Mouse (Mus musculus): ENCODE measurements around the gene Nhlrc3. TPM values are rescaled to one million over a fixed set of nuclear protein-coding genes. Genes with fewer than 3 reads are reported as not detected.

Gene Nhlrc3
- total RNA-seq (2021), result 1 to 10 TPM; 6.7 to 9.0 TPM

GRCm38 (mm10) chr3:53463046-53463764 is at the start of gene Nhlrc3, which contains the start of gene Proser1:
Nhlrc3 (minus strand) TSS chr3:53463332.
Proser1 (plus strand) TSS chr3:53463666.
- peak; percentile 93 to 98 for DNase-seq (ENCODE audit: extremely low spot score in 1 of 2, low spot score in 1 of 2)

DNA sequence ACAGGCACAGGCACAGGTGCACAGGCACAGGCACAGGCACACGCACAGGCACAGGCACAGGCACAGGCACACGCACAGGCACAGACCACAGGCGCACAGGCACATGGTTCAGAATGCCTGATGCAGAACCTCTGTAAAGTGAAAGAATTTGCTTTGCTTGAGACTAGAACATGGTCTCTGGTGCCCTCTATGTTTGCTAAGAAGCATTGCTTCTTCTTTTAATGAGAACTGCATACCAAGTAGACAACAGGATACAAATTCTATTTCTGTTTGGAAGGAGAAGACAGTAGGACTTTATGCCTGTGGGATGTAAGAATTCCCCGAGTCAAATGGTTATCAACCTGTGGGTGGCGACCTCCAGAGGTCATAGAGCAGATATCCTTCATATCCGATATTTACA is 39.3 kb upstream of the Nhlrc3 start:
- no peak for DNase-seq (ENCODE audit: extremely low spot score in 1 of 2, low spot score in 1 of 2)

- DNase-seq (ENCODE audit: extremely low spot score in 1 of 2, low spot score in 1 of 2), result no peak
Observed at GRCm38 (mm10) chr3:53498351-53498905, 35.3 kb upstream of the Nhlrc3 start.

DNA sequence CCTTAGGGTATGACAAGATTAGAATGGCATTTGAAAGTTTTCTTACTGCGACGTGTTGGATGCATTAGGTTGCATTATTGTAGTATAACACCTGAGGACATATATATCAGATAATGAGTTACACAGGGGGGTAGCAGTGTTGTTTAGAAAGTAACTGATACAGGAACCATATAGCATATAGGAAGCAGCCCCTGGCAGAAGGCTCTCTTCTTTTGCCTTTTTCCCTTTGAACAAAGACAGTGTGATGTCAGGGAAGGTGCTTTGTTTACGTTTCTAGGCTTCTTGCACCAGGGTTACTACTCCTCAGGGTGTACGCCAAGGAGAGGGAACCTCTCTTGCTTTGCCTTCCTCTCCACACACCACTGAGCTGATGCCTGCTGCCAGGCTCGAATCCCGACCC is 25.2 kb upstream of the Nhlrc3 start, which contains the start of gene Stoml3:
Gene Stoml3 (plus strand): TSS at position 301 of the 400 bp plus-strand sequence.
- DNase-seq (ENCODE audit: extremely low spot score in 1 of 2, low spot score in 1 of 2), result no peak

- no peak for DNase-seq (ENCODE audit: extremely low spot score in 1 of 2, low spot score in 1 of 2)
Observed at GRCm38 (mm10) chr3:53486996-53487576, 24.0 kb upstream of the Nhlrc3 start.

DNA sequence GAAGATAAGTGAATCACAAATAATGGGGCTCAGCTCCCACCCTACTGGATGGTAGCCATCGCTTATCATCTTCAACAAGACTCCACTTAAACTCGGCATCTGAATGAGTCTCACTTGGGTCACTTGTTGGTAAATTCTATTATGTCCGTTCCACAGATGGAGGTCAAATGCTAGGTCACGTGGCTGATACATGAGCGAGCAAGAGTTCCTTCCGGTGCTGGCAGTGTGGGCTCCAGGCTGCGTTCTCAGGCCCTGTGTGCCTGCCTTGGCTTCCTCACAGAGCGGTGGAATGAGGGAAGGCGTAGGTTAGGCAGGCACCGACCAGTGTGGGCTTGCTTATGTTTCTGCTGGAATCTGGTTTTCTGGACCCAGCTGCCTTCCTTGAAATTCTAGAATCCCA is 23.4 kb upstream of the Nhlrc3 start:
- no peak for DNase-seq (ENCODE audit: extremely low spot score in 1 of 2, low spot score in 1 of 2)

DNA sequence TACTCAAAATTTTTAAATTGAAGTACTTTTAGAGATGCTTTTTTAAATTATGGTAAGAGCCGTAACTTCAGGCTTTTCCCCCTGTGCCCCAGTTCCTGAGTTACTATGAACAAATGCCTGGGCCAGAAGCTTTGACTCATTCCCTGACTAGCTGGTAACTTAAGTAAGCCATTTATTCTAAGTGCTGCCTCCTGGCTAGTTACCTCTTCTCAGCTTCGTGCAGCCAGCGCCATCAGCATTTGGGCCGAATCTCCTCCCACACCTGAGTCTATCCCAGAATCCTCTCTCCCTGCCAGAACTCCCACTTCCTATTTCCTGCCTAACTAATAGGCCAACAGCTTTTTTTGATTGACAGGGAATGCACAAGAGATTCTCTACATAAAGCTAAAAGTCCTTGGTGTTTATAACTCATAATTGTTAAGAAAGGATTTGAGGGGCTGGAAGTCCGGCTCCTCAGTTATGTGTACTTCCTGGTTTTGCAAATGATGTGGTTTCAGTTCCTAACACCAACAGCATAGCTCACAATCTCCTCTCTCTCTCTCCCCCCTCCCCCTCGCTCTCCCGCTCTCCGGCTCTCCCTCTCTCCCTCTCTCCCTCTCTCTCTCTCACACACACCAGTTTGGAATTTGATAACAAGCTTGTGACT is 20.4 kb upstream of the Nhlrc3 start:
- no peak for DNase-seq (ENCODE audit: extremely low spot score in 1 of 2, low spot score in 1 of 2)

DNA sequence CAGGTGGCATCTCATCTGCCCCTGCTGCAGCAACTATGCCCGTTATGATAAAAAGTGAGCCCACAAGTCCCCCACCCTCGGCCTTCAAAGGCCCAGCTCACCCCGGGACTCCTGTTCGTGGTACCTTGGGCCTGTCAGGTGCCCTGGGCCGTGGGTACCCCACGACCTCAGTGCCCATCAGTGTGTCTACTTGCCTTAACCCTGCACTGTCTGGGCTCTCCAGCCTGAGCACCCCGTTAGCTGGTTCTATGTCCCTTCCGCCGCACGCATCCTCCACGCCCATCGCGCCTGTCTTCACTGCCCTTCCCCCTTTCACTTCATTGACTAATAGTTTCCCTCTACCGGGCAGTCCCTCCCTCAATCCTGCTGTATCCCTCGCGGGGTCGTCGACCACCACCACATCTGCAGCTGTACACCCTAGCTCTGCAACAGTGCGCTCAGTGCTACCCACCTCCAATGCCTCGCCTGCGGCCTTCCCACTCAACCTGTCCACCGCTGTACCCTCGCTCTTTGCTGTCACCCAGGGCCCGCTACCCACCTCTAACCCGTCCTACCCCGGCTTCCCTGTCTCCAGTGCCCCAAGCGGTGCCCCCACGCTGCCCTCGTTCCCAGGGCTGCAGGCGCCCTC is 15.4 kb upstream of the Nhlrc3 start:
- no peak for DNase-seq (ENCODE audit: extremely low spot score in 1 of 2, low spot score in 1 of 2)

GRCm38 (mm10) chr3:53477468-53477867 is 14.3 kb upstream of the Nhlrc3 start:
- DNase-seq (ENCODE audit: extremely low spot score in 1 of 2, low spot score in 1 of 2), result no peak

DNA sequence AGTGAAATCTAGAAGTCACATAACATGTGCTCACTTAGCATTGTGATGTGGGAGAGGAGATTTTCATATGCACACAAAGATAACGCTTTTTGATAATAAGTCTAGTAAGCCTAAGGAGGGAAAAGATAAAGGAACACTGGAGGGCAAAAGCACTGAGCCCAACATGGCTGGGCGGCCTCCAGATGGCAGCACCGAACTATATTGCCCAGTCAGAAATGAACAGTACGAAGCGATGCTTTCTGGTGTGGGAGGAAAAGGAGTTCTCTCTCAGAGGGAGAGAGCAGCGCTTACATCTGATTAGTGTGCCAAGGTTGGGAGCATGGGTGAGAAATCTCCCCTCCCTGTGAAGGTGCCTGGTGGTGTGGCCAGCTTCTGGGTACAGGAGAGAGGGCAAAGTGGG is 12.8 kb upstream of the Nhlrc3 start:
- peak in 1 of 2 experiments; percentile 49 for DNase-seq (ENCODE audit: extremely low spot score in 1 of 2, low spot score in 1 of 2)

DNA sequence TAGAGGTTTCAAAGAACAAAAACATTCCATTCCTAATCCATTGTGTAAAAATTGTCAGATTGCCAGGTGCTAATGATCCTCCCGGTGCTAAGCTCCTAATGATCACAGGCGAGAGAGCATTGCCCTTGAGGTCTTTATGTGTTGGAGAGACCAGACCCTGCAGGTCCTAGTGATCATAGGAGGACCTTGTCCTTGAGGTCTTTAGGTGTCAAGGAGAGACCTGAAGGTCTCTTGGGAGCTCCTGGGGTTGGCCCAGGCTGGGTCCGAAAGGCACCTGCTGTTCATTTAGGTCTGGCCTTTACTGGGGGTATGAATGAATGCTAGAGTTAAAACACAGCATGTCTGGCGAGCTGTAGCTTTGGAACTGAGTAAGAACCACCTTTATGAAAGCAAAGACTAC is 11.0 kb upstream of the Nhlrc3 start:
- DNase-seq (ENCODE audit: extremely low spot score in 1 of 2, low spot score in 1 of 2), result no peak

GRCm38 (mm10) chr3:53472061-53472460 is 8.9 kb upstream of the Nhlrc3 start:
- DNase-seq (ENCODE audit: extremely low spot score in 1 of 2, low spot score in 1 of 2), result no peak

DNA sequence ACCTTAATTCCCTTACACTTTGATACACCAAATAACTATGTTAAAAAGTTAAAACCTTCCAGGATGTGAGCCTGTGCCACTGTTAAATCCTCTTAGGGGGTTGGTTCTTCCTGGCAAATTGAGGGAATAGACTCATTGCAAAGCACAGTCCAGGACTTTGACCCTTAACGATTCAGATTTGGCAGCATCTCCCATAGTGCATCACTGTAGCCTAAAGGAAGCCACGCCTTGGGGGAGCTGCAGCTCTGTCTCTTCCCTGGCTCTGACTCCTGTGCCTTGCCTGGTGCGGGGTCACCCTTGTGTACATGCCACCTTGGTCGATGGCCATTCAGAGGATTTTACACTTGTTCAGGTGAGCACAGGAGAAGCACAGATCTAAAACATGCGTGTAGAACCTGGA is 6.5 kb upstream of the Nhlrc3 start:
- DNase-seq (ENCODE audit: extremely low spot score in 1 of 2, low spot score in 1 of 2), result no peak

- DNase-seq (ENCODE audit: extremely low spot score in 1 of 2, low spot score in 1 of 2), result no peak
Observed at GRCm38 (mm10) chr3:53467356-53467755, 4.2 kb upstream of the Nhlrc3 start.

DNA sequence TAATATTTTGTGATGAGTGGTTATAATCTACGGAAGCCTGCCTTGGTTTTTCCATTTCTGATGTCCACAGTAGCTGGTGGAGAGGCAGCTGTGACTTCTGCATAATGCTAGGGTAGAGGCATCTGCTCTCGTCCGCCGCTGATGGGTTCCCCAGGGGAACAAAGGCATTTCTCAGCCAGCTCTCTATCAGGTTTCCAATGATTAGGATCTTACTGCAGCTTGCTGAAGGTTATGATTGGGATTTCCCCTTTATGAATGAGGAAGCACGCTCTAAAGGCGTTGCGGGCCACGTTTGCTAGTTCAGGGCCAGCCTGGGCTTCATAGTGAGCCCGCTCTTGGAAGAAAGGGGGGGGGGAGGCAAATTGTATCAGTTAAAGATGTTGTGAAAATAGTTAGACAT is 3.3 kb upstream of the Nhlrc3 start:
- no peak for DNase-seq (ENCODE audit: extremely low spot score in 1 of 2, low spot score in 1 of 2)

DNA sequence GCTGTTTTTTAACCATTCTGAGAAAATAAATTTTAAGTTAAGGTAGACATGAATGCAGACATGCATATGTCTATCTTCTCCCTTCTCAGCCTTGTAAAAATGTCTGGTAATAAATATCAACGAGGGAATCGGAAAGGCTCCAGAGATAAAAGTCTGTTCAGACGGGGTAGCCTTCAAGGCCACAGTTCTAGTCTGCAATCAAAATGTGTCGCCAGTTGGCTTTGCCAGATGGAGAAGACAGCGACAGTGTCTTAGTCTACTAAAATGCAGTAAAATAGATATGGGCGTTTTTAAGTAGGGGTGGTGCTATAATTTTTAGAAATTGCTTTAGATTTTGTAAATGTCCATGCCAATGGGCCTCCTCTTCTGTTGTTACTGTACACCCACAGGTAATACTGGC is 2.2 kb upstream of the Nhlrc3 start:
- DNase-seq (ENCODE audit: extremely low spot score in 1 of 2, low spot score in 1 of 2), result peak in 1 of 2 experiments; percentile 37

DNA sequence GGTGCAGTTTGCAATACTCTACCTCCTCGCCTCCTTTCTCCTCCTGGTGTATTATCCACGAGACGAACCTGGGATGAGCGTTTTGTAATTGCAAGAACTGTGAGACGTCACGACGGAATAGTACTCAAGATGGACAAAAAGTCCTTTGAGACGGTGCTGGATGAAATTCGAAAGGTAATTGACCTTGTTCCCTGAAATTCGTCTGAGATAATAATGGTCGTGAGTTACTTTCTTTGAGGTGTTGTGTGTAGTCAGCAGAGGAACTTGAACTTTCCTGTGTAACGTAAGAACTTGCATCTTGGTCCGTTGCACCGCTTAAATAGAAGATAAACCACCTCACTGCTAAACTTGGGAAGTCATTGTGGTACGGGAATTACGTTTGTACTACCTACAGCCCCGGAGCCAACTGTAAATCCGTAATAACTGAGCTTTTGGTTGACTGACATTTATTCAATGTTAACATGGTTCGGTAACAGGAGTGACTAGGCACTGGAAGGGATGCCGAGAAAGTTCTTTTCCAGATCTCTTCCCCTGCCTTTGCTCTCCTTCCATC is 1.1 kb upstream of the Nhlrc3 start:
- no peak for DNase-seq (ENCODE audit: extremely low spot score in 1 of 2, low spot score in 1 of 2)

DNA sequence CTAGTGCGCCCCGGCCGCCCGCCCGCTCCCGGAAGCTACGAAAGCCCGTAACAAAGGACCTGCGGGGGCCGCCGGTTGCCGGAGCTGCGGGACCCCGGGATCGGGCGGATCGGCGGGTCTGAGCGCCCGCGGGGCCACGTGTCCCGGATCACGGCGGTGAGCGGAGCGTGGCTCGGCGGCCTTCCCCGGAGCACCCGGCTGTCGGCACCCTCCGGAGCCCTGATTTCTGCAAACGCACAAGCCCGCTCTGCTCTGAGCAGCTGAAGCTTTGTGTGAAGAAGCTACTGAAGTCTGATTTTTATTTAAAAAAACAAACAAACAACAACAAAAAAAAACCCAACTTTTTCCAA is 608 bp upstream of the Nhlrc3 start:
- DNase-seq (ENCODE audit: extremely low spot score in 1 of 2, low spot score in 1 of 2), result no peak

- DNase-seq (ENCODE audit: extremely low spot score in 1 of 2, low spot score in 1 of 2), result no peak
Observed at GRCm38 (mm10) chr3:53462701-53463045, 459 bp downstream of the Nhlrc3 start.

DNA sequence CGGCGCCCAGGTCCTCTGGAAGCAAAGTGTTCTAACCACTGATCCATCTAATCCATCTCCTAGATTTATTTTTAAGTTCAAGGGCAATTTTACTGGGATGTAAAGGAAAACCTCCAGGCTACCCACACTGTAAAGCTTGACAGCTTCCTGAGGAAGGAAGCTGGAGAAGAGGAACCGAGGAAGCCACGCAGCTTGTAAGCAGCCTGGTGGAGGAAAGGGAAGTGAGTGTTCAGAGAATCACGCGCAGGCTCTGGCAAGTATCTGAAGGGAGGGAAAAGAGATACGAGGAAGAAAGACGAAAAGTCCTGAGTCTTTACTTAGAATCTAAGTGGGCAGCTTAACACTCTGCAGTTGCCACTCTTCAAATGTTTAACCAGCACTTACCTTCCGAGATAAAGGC is 3.0 kb downstream of the Nhlrc3 start:
- no peak for DNase-seq (ENCODE audit: extremely low spot score in 1 of 2, low spot score in 1 of 2)

GRCm38 (mm10) chr3:53457750-53458149 is 5.4 kb downstream of the Nhlrc3 start:
- DNase-seq (ENCODE audit: extremely low spot score in 1 of 2, low spot score in 1 of 2), result no peak
